Mouse (Mus musculus) bone marrow macrophage, adult 2 months (primary cell): ENCODE measurements around the gene Phgr1.

ENCODE experiments used
- CTCF ChIP-seq: IDR thresholded peaks from 2 replicates; pipeline ENCODE4 v1.5.1; 2012; ENCODE audit warnings: low read depth, mild to moderate bottlenecking, low read length, moderate library complexity
- POLR2A ChIP-seq: IDR thresholded peaks from 2 replicates; pipeline ENCODE4 v1.6.1; 2012; ENCODE audit warnings: mild to moderate bottlenecking, low read depth, low read length, borderline replicate concordance

DNA sequence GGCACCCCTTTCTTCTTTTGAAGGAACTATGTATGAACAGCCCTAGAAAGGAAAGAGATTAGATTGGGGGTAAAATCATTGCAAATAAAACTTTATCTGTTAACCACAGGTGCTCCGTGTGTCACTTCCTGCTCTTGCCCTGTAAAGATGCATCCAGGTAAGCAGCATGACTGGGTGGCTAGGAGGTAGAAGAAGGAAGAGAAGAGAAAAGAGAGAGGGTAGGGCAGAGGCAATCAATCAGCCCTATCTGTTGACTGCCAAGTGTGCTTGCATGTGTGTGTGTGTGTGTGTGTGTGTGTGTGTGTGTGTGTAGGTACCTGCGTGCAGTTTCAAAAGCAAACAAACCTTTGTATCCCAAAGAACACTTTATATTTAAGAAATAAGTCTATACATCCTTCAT is 2.0 kb downstream of the Phgr1 start:
- TF ChIP-seq CTCF (no peak), POLR2A (no peak)
